Mouse (Mus musculus): ENCODE results near the gene Agxt.

Agxt gene

DNA sequence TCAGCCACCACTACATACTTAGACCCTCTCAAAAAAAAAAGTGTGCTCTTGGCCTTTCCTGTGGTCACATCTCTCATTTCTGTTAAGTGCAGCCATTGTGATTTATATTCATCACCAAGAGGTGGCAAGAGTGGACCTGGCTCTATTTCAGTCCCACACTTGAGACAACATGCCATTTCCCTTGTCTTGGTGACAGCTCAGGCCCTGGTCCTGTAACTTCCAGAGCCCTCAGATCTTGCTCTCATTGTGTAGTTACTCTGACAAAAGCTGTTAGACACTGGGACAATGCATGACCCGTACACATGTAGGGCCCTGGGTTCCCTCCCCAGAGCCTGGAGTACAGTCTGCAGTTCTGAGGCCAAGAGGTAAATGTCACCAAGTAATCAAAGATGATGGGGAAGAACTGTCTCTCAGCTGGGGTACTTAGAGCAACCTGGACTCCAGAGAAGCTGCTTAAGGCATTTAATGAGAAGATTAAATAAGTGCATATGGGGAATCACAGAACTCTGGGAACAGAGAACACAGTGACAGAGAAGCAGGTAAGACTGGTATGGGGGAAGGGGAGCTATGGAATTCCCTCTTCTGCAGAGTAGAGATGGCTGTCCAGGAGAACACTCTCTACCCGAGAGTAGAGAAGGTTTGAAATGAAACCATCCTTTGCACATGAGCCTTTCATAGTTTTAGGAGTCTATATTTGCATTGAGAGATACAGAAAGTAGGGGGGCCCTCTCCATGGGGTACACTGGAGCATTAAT is 16.0 kb downstream of the Agxt start:
- no peak for DNase-seq (ENCODE audit: low read depth, low spot score)

GRCm38 (mm10) chr1:93157566-93157965 is 22.5 kb downstream of the Agxt start:
- DNase-seq (ENCODE audit: low read depth, low spot score), result no peak

DNA sequence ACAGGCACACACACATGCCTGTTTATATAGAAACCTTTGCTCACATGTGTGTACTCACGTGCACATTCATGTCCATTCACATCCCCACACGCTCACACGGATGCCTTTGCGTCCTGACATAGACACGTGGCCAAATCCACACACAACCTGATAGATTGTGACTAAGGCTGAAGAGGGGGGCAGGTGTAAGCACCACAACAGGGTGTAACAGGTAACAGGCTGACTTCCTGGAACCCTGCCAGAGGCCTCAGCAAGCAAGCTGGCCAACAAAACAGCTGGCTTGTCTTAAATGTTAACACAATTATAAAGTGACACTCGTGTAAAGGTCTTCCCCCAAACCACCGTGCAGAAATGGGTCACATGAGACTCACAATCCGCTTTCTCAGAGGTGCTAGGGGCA is 23.9 kb downstream of the Agxt start:
- no peak for DNase-seq (ENCODE audit: low read depth, low spot score)

GRCm38 (mm10) chr1:93159566-93160500 is 24.8 kb downstream of the Agxt start:
- no peak for DNase-seq (ENCODE audit: low read depth, low spot score)

DNA sequence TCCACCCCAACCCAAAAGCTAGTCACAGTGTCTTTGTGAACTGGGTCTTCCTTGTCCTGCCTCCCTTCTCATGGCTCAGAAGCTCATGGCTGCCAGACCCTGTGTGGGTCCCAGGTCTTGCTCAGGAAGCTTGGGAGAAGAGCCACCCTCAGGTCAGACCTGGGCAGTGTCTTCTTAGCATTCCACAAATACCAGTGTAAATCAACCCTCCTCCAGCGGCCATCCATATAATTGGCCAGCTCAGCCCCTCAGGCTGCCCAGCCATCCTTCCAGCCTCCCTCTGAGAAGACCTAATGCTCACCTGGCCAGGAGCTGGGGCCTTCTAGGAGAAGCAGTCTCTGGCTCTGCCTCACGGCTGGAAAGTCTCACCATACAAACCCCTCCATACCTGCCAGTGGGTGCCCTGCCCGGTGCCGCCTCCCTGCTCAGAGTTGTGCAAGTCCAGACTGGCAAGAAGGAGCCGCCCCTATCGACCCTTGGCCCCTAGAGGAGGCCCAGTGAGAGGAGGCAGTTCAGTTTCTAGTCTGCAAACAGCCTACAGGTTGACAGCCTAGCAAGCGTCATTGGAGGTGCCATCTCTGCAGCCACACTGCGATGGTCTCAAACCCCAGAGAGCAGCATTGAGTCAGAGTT is 25.6 kb downstream of the Agxt start, which contains the start of gene 2310007B03Rik:
Gene 2310007B03Rik (minus strand): TSS at position 448 of the 633 bp plus-strand sequence.
- DNase-seq (ENCODE audit: low read depth, low spot score), result no peak

DNA sequence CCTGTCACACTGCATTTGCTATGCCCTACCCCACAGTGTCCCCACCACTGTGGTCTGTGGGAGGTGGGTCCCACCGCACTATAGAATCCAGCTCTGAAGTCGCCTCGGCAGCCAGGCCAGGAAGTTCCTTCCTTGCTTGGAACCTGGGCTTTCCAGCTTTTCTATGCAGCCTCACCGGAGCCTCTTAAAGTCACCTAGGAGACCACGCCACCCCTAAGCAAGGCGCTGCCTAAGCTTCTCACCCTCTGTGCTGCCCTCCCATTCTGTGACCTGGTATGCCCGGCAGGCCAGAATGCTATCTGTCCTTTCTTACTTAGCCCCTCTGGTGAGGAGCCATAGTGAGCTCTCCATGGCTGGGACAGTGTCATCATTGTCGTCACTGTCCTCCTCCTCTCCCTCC is 26.3 kb downstream of the Agxt start:
- no peak for DNase-seq (ENCODE audit: low read depth, low spot score)

- peak; percentile 48 for DNase-seq (ENCODE audit: low read depth, low spot score)
Observed at GRCm38 (mm10) chr1:93161921-93162320, 26.9 kb downstream of the Agxt start.

GRCm38 (mm10) chr1:93162588-93162987 is 27.5 kb downstream of the Agxt start:
- DNase-seq (ENCODE audit: low read depth, low spot score), result no peak

GRCm38 (mm10) chr1:93165447-93165846 is 30.4 kb downstream of the Agxt start:
- DNase-seq (ENCODE audit: low read depth, low spot score), result peak; percentile 53

DNA sequence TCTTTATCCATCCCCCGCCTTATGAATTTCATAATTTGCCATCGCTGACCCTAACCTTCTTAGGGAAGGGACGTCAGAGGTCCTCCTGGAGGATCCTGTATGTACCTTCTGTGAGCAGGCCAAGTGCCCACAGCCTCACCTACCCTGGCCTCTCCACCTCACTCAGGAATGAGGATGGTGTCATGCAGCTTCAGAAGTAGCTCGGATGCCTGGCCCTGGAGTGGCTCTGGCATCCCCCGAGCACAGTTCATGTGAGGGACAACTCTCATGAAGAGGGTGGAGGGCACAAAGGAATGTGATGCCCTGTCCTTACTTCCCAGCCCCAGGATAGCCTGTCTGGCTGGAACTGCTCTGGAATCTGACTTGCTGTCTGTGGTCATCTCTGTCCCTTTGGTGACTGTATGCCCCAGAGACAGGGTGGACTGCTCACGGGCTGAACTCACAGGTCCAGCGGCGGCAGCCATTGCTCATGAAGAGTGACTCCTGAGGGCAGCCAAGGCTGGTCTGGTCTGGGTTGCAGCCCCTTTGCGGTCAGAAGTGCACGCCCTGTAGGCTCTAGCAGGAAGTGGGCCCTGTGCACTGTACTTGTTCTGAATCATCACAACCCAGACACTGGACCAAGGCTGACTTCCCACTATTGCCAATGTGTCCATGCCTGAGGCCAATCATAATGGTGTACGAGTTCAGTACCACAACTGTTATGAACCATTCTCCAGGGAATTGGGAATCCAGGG is 31.5 kb downstream of the Agxt start:
- DNase-seq (ENCODE audit: low read depth, low spot score), result peak; percentile 89

GRCm38 (mm10) chr1:93168295-93168775 is 33.3 kb downstream of the Agxt start, which contains the start of gene Crocc2:
Gene Crocc2, plus strand, starts transcription at chr1:93168725.
- no peak for DNase-seq (ENCODE audit: low read depth, low spot score)

DNA sequence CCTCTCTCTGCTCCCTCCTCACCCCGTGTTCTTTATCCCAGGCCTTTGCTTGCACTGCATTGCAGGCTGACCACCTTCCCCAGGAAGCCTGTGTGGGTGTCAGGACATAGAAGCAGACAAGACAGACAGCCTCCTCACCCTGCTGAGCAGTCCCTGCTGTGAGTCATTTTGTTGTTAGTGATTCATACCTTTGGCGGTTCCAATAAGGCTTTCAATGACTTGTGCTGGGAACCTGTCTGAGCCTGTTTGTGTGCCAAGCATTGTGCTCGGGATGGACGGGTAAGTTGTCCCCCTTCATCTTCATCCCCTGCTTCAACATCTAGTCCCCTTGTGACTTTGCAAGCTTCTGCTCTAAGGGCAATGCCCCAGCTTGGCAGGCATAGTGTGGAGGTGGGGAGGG is 38.6 kb downstream of the Agxt start:
- DNase-seq (ENCODE audit: low read depth, low spot score), result peak; percentile 86

GRCm38 (mm10) chr1:93174399-93174798 is 39.4 kb downstream of the Agxt start:
- peak; percentile 96 for DNase-seq (ENCODE audit: low read depth, low spot score)

DNA sequence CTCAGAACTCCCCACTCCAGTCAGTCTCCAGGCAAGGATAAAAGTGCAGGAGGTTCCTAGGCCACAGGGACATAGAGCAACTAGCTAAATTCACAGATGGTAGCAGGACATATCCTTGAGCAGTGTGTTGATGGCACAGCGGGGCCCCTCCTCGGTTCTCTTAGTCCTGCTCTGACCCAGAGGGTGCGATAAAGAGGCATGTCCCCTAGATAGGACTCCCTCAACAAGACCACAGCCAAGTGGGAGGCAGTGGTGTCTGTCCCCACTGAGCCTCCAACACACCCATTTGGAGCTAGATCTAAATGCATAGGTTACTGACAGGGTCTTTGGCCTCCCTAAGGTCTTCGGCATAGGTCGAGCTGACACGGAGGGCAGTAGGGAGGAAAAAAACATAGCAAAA is 40.8 kb downstream of the Agxt start:
- DNase-seq (ENCODE audit: low read depth, low spot score), result no peak

GRCm38 (mm10) chr1:93176525-93177332 is 41.7 kb downstream of the Agxt start:
- peak; percentile 71 for DNase-seq (ENCODE audit: low read depth, low spot score)

DNA sequence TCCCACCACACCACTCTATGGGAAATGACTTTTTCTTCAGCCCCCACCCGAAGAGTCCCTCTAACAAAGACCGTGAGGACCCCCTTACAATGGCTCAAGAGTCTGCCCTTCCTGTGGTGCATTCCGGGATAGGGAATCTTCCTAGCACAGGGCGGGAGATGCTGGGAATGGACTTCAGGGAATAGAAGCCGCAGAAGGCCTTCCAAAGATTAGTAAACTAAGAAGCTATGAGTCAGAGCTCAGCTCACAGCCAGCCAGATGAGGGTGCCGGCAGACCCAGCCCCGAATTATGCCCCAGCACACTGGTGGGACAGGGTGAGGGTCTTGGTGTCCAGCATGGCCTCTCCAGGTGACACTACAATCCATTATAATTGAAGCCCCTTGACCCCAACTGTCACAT is 47.2 kb downstream of the Agxt start:
- no peak for DNase-seq (ENCODE audit: low read depth, low spot score)

GRCm38 (mm10) chr1:93184071-93184828 is 49.2 kb downstream of the Agxt start:
- peak; percentile 93 for DNase-seq (ENCODE audit: low read depth, low spot score)

- DNase-seq (ENCODE audit: low read depth, low spot score), result no peak
Observed at GRCm38 (mm10) chr1:93190726-93191305, 55.8 kb downstream of the Agxt start.

GRCm38 (mm10) chr1:93194961-93195360 is 59.9 kb downstream of the Agxt start:
- no peak for DNase-seq (ENCODE audit: low read depth, low spot score)

Data from 3T3-L1 (cell line).